Mouse (Mus musculus) embryonic fibroblast, embryonic 13.5 days (primary cell): ENCODE measurements around the gene Pik3ip1.

Source experiments
- CTCF ChIP-seq: IDR thresholded peaks from 2 replicates; pipeline ENCODE4 v1.5.1; 2011; ENCODE audit warnings: mild to moderate bottlenecking, control low read depth, low read length, moderate library complexity, borderline replicate concordance; ENCODE audit not compliant: insufficient read depth
- POLR2A ChIP-seq: IDR thresholded peaks from 2 replicates; pipeline ENCODE4 v1.6.1; 2011; ENCODE audit warnings: low read depth, mild to moderate bottlenecking, control low read depth, low read length, moderate library complexity

DNA sequence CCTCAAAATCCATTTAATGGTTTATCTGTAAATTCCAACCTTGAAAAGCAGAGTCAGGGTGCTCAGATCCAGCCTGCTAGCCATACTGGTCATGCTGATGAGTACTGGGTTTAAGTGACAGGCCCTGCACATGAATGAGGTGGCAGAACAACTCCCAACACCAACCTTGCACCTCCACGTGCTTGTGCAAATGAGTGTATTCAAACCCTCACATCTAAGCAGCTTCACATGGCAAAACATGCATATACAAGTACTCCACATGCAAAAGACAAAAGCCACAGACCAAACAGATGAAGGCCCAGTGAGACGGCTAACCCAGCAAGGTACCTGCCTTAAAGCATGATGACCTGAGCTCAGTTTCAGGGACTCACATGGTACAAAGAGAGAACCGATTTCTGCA, 44.3 kb upstream of the Pik3ip1 start:
- no peak for TF ChIP-seq CTCF
- no peak for TF ChIP-seq POLR2A
